Mouse (Mus musculus) bone marrow, adult 2 months (tissue): ENCODE results near the gene Ssh1. TPM values are rescaled to one million over a fixed set of nuclear protein-coding genes. Genes with fewer than 3 reads are reported as not detected.

Experiments
- H3K27ac ChIP-seq: fragments of 200-500 bp; 2 replicates; pipeline ENCODE4 v1.5.1; 2012; ENCODE audit warnings: low read depth, mild to moderate bottlenecking, control low read depth, inconsistent platforms, low read length; ENCODE audit not compliant: control insufficient read depth, poor library complexity, insufficient read depth
- H3K4me1 ChIP-seq: fragments of 200-500 bp; 2 replicates; pipeline ENCODE4 v1.6.1; 2011; ENCODE audit warnings: low read length; ENCODE audit not compliant: control insufficient read depth, insufficient read depth
- H3K4me3 ChIP-seq: fragments of 200-500 bp; replicated peaks from 2 replicates; pipeline ENCODE3; 2011; ENCODE audit warnings: mild to moderate bottlenecking, low read depth, low read length, control low read depth; ENCODE audit not compliant: control insufficient read depth
- CTCF ChIP-seq: fragments of 200-500 bp; IDR thresholded peaks from 2 replicates; pipeline ENCODE4 v1.5.1; 2011; ENCODE audit warnings: low read length, control low read depth; ENCODE audit not compliant: control insufficient read depth, insufficient read depth
- POLR2A ChIP-seq: fragments of 200-500 bp; IDR thresholded peaks from 2 replicates; pipeline ENCODE4 v1.6.1; 2011; ENCODE audit warnings: low read depth, mild to moderate bottlenecking, control low read depth, low read length, borderline replicate concordance; ENCODE audit not compliant: control insufficient read depth
- WGBS: fragments of 180-500 bp; shearing (Covaris S2); methylation state at CpG from one replicate; pipeline ENCODE4 v1.1.7; 2018; 5-methylcytosine and 5-hydroxymethylcytosine counted together
- polyA plus RNA-seq: library from polyadenylated mRNA; stranded (reverse); fragments of >200 nt; gene quantifications from 2 replicates; pipeline ENCODE4 v1.2.4, GENCODE M21; 2011; ENCODE audit warnings: low replicate concordance; ENCODE audit not compliant: missing spikeins, insufficient read depth, insufficient read length

Ssh1 gene
- polyA plus RNA-seq, 1 experiment: 14.4 TPM

DNA sequence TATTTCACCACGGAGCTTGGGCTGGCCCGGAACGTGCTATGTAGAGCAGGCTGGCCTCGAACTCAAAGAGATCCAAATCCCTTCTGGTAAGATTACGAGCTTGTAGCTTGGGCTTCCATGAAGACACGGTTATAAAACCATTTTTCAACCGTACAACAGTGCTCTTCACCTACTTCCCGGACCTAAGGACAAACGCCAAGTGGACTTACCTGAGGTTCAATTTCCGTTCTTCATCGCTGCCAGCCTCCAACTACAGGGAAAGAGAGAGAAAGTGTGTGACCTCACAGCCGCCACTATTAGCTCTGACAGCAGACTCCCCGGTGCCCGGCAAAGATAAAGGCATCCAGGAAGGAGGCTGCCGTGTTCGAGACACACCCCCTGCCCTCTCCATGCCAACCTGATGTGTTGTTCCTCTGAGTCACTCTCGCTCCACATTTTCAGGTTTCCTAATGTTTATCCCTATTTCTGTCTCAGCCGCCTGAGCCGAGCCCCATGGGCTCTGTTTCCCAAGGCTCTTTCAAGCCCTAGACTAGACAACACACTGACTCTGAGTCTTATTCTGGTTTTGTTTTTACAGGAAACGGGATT is 4.2 kb downstream of the Ssh1 start:
- H3K4me3 ChIP-seq: peak overlapping the region; percentile 59
- 65% methylated on average over 20 of the region's 20 CpGs for WGBS
- H3K27ac ChIP-seq: peak overlapping the region; percentile 45
- peaks cover 2% of the 10 kb centered on the region; the same call in 1 of the 2 replicates for H3K4me1 ChIP-seq
- TF ChIP-seq POLR2A: 0 out of 2 replicates have a peak, but pooled peaks have one; percentile 28
- TF ChIP-seq CTCF: no peak

DNA sequence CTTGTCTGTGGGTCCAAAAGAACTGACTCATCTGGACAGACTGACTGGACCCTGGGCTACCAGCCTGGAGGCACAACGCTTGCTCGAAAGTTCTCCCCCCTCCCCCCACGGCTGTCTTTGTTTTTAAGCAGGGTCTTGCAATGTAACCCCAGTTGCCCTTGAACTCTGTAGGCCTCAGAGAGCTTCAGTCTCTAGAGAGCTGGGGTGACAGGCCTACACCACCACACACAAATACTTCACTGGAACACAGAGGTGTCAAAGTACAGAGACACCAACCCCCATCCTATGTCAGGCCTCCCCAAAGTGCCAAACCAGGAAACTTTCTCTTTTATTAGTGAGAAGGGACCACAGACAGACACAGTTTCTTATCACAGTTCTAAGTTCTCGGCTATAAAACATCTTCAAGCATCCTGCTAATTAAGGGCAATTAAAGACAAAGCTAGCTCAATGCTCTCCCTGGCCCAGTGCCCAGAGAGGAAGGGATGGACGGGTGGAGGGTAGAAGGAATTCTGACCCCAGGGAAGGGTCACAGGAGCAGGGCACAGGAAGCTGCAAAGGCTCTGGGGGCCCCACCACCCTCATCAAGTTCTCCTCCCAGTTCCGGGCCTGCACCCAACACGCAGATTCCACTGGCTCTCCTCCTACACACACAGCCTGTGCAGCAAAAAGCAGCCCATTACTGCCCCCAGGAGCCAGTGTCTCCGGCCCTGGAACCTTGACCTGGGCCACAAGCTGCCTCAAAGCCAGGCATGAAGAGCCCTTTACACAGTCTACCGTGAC is 7.3 kb downstream of the Ssh1 start:
- Histone ChIP-seq H3K4me3 (peak overlapping the region; percentile 9), H3K27ac (peak overlapping the region; percentile 67), H3K4me1 (peaks cover 5% of the 10 kb centered on the region)
- WGBS: 62% methylated on average over 9 of the region's 9 CpGs
- TF ChIP-seq POLR2A (no peak), CTCF (no peak)

DNA sequence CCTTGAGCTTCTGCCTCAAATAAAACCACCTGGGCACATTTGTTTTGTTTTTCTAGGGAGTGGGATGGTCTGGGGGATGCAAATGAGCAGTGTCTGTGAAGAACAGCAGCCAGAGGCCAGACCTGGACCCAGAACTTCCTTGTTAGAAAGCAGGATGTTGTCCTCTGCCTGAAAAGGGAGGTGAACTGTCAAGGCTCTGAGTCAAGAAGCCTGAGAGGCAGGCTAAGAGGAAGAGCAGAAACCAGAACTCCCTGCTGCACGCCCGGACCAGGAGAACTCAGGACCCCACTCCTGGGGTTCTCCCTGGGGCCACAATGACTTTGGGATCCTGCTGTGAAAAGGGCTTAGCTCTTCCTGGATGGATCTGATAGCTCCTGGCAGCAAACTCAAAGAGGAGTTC is 8.0 kb downstream of the Ssh1 start:
- TF ChIP-seq CTCF: no peak
- no peak for TF ChIP-seq POLR2A
- Histone ChIP-seq H3K27ac (peak overlapping the region; percentile 67), H3K4me3 (no peak overlapping the region), H3K4me1 (peaks cover 5% of the 10 kb centered on the region)
- 45% methylated on average over 2 of the region's 2 CpGs for WGBS

DNA sequence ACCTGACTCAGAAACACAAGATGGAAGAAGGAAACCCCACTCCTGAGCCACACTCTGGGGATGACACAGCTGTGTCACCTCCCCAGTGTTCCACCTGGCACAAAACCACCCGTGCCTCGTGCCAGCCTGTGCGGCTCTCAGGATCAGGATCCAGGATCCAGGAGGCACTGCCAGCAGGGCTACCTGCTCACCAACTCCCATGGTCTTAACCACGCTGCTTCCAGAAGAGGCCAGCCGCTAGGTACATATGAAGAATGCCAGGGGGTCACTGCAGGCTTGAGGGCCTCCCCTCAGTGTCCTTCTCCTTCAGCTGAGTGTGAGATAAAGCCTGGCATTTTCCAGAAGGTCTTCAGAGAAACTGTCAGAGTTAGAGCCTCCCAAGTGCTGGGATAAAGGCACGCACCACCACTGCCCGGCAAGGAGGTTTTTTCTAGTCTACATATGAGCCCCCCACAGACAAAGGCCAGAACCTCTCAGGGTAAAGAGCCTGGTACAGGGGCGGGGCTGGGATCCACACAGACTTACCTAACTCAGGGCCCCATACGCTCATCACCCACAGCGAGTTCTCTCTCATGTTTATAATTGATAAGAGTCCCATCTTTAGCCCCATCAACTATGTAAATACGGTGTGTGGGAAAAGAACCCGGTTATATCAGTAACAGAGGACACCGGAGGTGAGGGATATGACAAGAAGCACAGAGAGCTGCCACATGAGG is 9.5 kb downstream of the Ssh1 start:
- TF ChIP-seq CTCF (no peak), POLR2A (no peak)
- peak overlapping the region; percentile 74 for H3K27ac ChIP-seq
- H3K4me3 ChIP-seq: peak overlapping the region; percentile 21
- H3K4me1 ChIP-seq: peaks cover 5% of the 10 kb centered on the region
- WGBS: 75% methylated on average over 13 of the region's 13 CpGs

DNA sequence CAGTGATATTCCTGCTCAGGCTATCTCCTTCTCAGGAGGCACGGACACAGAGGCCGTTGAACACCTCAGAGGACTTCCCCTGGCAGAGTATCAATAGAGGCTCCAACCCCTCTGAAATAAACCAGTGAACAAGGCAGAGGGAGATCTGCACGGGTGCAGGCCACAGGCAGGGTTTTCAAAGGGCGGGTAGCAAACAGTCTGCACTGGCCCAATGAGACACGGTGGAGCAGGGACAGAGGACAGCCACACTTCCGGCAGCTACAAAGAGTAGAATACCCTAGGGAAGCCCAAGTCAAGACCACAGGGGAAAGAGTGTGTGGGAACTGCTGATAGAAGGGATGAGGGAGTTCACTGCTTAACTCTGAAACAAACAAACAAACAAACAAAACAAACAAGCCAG is 10.2 kb downstream of the Ssh1 start:
- Histone ChIP-seq H3K4me3 (no peak overlapping the region), H3K27ac (peak overlapping the region; percentile 74), H3K4me1 (peaks cover 5% of the 10 kb centered on the region)
- WGBS: 71% methylated on average over 6 of the region's 6 CpGs
- TF ChIP-seq CTCF (no peak), POLR2A (no peak)

DNA sequence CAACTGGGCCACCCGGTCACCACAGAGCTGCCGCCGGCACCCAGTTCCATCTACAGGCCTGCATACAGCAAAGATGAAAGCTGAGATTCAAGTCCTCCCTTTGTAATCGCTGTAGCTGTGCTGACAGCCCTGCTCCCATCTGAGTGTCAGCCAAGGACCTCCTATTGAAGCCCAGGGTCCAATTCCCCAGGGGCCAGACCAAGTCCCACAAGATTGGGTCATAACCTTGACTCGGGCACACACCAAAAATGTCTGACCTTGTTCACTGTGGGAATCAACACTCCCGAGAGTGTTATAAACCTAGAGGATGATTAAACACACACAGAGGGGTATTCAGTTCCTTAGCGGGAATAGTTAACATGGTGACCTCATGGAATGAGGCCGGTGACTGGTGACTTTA is 11.9 kb downstream of the Ssh1 start:
- WGBS: 91% methylated on average over 8 of the region's 8 CpGs
- no peak overlapping the region for H3K4me3 ChIP-seq
- peaks cover 5% of the 10 kb centered on the region for H3K4me1 ChIP-seq
- peak overlapping the region; percentile 47 for H3K27ac ChIP-seq
- TF ChIP-seq CTCF: no peak
- no peak for TF ChIP-seq POLR2A

DNA sequence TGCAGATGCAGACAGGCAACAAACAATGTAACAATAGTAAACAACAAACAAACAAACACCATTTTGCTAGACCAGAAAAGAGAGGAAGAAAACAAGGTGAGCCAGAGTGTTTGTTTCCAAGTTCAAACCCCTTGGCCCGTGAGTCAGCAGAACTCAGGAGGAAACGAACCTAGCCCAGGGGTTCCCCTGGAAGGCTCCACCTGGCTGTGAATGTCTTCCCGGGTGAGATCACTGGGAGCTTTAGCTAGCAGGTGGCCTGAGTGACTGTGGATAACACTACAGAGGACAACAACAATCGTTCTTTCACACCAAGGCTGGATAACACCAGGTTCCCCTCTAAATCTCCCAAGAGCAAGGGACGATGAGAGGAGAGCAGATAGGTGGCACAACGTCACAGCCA is 12.5 kb downstream of the Ssh1 start:
- 47% methylated on average over 6 of the region's 6 CpGs for WGBS

DNA sequence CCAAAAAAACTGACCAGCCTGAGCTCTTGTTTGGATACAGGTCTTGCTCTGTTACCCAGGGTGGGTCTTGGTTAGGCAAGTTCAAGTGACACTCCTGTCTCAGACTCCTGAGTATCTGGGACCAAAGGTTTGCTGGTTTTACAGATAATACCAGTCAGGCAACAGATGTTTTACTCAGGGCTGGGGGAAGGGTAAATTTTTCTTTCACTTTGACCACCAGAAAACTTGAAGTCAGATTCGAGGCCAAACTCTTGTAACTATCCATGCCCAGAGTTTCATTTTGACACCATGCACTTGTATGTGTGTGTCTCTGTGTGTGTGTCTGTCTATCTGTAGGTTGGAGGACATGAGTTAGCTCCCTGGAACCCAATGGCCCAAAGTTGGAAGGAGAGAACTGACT is 13.2 kb downstream of the Ssh1 start:
- Histone ChIP-seq H3K4me3 (no peak overlapping the region), H3K27ac (peak overlapping the region; percentile 59; the same call in 1 of the 2 replicates), H3K4me1 (peaks cover 10% of the 10 kb centered on the region)
- TF ChIP-seq POLR2A (no peak), CTCF (no peak)
- 26% methylated on average over 1 of the region's 1 CpGs for WGBS

More for the DNA sequence above, 12.5 kb downstream of the Ssh1 start:
- H3K4me3 ChIP-seq: no peak overlapping the region
- H3K27ac ChIP-seq: peak overlapping the region; percentile 47
- peaks cover 7% of the 10 kb centered on the region for H3K4me1 ChIP-seq
- TF ChIP-seq POLR2A (no peak), CTCF (no peak)
